Mouse (Mus musculus): ENCODE results near the gene Foxj2.

Gene Foxj2

GRCm38 (mm10) chr6:122813640-122814039 lies 6.1 kb upstream of the Foxj2 start:
- ATAC-seq (ENCODE audit: low TSS enrichment): no peak

DNA sequence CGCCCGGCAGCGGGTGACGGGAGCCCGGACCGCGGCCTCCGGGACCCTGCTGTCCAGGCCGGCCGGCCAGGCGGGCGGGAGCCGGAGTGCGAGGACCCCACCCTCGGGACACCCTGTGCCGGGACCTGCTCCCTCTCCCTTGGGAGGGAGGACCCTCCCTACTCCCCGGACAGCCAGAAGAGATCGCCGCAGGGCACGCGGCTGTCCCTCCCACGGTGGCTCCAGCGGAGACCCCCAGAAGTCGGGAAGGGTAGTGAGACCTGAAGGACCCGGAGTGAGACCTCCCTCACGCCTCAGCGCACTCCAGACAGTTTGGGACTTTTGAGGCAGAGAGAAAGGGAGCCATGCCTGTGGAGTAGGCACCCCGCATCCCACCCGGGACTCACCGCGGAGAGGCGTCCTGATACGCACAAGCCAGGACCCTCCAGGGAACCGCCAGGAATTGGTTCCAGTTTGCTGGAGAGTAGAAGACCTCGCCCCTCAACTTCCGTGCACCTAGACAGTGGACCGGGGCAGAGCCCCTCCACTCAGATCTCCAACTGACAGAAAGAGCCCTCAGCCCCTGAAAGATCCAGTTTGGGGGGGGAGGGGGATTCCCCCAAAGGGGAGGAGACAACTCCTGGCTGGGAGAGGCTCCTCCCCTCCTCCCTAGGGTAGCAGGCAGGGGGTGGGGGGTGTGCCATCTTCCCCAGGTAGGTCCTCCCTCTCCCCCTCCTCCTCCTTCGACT lies 521 bp downstream of the Foxj2 start:
- ATAC-seq (ENCODE audit: low TSS enrichment): peak; percentile 26

DNA sequence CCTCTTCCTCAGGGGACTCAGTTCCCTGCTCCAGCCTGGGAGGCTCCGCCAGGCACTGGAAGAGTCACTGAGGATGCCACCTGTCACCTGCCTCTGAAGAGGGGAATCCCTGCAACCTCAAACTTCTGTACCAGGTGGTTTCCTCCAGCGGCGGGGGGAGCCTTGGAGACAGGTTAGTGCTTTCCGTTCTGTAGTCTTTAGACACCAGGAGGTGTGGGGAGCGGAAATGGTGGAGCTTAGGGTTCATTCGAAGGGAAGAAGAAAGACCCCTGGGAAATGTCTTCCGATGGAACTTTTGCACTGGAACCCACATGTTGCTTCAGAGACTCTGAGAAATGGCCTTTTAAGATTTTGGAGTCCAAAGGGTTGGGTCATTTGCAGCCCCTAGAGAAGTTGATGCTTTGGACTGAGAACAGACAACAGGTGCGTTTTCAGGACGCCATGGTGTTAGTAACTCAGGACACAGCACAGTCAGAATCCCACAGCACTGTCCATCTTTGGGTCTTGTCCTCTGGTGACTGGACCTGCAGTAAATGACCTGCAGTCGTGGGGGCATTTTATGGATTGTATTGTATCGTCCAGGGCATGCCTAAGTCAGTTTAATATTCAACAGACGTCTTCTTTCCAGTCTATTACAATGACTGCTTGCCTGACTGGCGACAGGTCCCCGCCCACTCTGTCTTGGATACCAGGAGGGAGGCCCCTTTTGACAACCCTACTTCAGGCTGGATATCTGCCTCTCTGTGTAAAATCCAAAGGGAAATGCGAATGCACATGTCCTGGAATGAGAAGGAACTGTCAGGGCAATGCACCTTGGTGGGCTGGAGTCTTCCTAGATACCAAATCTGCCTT lies 1.3 kb downstream of the Foxj2 start:
- ATAC-seq (ENCODE audit: low TSS enrichment): no peak

GRCm38 (mm10) chr6:122821822-122822221 lies 2.1 kb downstream of the Foxj2 start:
- ATAC-seq (ENCODE audit: low TSS enrichment): no peak

GRCm38 (mm10) chr6:122824086-122824485 lies 4.4 kb downstream of the Foxj2 start:
- ATAC-seq (ENCODE audit: low TSS enrichment): no peak

DNA sequence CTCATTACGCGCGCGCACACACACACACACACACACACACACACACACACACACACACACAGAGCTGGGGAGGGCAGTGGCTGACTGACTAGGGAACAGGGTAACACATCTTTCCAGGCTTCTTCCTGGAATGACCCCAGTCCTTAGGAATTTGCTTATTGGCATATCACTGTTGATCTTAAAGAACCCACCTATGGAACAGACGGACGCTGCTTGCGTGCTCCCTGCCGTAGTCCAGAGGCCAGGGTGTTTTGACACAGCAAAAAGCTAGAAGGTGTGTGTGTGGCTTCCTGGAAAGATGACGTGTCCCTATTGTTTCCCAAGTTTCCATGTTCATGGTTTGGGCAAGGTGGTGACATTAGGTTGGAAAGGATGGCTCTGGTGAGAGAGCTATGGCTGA lies 5.5 kb downstream of the Foxj2 start:
- no peak for ATAC-seq (ENCODE audit: low TSS enrichment)

DNA sequence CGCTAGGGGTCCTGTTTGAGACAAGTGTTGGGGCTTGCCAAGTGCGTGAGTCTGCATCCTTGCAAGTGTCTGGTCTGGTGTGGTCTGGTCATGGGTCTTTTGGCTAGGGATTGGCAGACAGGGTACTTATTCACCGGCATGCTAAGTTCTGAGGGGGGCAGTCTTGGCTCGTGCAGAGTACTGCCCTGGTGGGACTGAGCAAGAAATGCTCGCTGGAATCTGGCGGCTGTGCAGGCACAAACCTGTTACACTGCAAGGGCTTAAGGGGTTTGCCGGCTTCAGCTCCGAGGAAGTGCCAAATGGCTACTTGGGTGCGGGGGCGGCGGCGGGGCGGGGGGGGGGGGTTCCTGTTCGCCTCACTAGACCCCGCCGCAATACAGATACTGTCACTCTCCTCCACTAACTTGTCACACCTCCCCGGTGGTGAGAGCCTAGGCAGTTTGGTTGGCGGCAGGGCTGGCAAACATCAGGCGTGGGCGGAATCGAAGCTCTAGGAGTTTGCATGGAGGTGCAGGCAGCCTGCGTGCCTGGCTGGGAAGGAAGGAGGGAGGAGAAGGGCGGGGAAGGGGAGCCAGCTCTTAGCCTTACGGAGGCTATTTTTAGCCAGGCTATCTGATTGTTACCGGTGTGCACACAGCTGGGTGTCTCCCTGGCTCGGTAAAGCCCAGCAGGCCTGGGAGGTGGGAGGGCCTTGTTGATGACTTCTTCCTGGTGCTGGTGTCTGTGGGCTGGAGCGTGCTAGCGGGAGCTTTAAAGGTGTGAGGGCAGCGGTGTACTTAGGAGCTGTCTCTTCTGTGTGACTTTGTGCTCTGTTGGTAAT lies 6.4 kb downstream of the Foxj2 start:
- ATAC-seq (ENCODE audit: low TSS enrichment): peak; percentile 92

- 0 out of 2 replicates have a peak, but pooled peaks have one; percentile 3 for ATAC-seq (ENCODE audit: low TSS enrichment)
Observed at GRCm38 (mm10) chr6:122828086-122828485, 8.4 kb downstream of the Foxj2 start.

DNA sequence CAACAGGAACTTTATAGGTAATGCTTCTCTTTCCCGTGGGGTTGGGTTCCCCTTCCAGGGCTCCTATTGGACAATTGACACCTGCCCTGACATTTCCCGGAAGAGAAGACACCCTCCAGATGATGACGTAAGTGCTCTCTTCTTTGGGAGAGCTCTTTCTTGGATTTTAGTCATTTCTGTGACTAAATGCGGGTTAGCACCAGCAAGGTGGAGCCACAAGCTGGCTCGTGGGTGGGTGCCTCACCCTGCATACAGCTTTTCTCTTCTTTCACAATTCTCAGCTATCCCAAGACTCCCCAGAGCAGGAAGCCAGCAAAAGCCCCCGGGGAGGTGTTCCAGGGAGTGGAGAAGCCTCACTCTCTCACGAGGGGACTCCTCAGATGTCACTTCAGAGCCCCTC lies 13.2 kb downstream of the Foxj2 start:
- peak; percentile 86 for ATAC-seq (ENCODE audit: low TSS enrichment)

- no peak for ATAC-seq (ENCODE audit: low TSS enrichment)
Observed at GRCm38 (mm10) chr6:122834365-122834764, 14.7 kb downstream of the Foxj2 start.

- ATAC-seq (ENCODE audit: low TSS enrichment): no peak
Observed at GRCm38 (mm10) chr6:122836974-122837373, 17.3 kb downstream of the Foxj2 start.

DNA sequence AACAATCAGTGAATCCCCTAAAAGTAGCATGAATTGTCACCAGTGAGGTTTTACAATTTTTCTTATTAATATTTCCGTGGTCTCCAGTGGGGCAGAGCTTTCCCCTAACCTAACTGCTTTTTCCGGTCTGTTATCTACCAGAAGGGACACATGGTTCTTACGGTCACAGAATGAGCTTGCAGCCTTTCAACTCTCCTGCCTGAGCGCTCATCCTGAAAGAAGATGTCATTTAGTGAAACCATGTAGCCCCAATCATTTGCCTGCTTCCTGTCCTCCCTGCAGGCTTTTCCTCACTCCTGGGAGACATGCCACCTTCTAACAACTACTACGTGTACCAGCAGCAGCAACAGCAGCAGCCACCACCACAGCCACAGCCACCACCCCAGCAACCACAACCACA lies 17.8 kb downstream of the Foxj2 start:
- ATAC-seq (ENCODE audit: low TSS enrichment): no peak

DNA sequence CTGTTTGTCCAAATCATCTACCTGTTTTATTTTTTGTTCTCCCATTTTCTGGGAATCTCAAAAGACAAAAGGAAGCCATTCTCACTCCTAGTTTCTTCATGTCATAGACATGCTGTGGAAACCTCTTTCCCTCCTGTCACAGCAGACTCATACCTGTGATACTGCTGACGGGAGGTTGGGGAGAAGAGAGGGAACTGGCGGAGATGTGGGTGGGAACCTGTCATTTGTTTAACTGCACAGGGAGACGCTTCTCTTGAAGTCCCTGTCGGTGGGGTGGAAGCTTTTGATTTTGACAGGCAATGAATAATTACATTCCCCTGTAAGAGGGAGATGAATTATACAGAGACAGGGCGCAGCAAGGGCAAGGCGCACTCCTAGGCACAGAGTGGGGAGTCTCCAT lies 24.0 kb downstream of the Foxj2 start:
- no peak for ATAC-seq (ENCODE audit: low TSS enrichment)

- no peak for ATAC-seq (ENCODE audit: low TSS enrichment)
Observed at GRCm38 (mm10) chr6:122852696-122853095, 33.0 kb downstream of the Foxj2 start.

GRCm38 (mm10) chr6:122854552-122854951 lies 34.8 kb downstream of the Foxj2 start:
- ATAC-seq (ENCODE audit: low TSS enrichment): no peak

DNA sequence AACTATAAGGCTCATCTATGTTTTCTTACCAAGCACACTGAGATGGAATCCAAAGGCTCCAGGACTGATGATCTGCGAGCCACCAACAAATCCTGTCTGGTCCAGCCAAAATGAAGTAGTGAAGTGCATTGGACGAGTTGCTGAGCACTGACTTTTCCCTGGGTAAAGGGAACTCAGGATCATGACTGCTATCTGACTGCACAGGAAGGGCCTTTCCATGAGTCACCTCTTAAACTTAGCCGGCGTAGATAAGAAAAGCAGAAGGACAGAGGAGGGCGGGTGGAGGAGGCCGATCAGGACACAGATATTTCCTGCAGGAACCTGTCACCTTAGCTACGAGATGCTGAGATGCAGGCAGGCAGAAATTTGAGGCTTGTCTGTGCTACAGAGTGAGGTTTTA lies 36.2 kb downstream of the Foxj2 start, which contains the start of gene C3ar1:
TSS of gene C3ar1 (minus strand) at position 207 of the 400 bp plus-strand sequence.
- ATAC-seq (ENCODE audit: low TSS enrichment): no peak

GRCm38 (mm10) chr6:122862434-122862833 lies 42.7 kb downstream of the Foxj2 start:
- no peak for ATAC-seq (ENCODE audit: low TSS enrichment)

- no peak for ATAC-seq (ENCODE audit: low TSS enrichment)
Observed at GRCm38 (mm10) chr6:122862871-122863270, 43.2 kb downstream of the Foxj2 start.

- ATAC-seq (ENCODE audit: low TSS enrichment): no peak
Observed at GRCm38 (mm10) chr6:122867914-122868313, 48.2 kb downstream of the Foxj2 start.

DNA sequence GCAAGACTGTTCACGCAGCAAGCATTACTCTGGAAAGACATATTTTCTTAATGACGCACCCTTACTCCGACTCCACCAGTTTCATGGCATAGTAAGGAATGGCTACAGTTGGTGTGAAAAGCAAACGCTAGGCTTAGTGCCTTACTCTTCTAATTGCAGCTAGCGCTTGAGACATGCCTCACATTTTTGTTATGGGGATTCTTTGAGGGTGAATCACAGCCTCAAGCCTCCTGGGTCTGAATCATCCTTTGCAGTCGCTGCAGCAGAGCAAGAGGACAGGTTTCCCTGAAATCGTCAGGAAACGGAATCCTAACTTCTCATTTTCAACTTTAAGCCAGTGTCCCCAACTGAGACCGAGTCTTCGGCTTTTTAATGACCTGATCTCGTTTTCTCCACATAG lies 50.1 kb downstream of the Foxj2 start:
- peak; percentile 48 for ATAC-seq (ENCODE audit: low TSS enrichment)

GRCm38 (mm10) chr6:122872800-122873199 lies 53.1 kb downstream of the Foxj2 start:
- ATAC-seq (ENCODE audit: low TSS enrichment): no peak

Measured in frontal cortex, adult (tissue).